Mouse (Mus musculus) midbrain, embryonic 14.5 days (tissue): Measurements from ENCODE around the gene Gm26566. TPM values are rescaled to one million over a fixed set of nuclear protein-coding genes. Genes with fewer than 3 reads are reported as not detected.

Experiments used
- ATAC-seq: fragments of 200-750 bp; cut with Nextera tagmentation; 2 replicates; pipeline ENCODE4 v1.8.0; 2017; ENCODE audit warnings: moderate number of reproducible peaks, moderate library complexity; ENCODE audit not compliant: low FRiP score, low TSS enrichment
- DNase-seq: peaks from one replicate; pipeline ENCODE4 v3.0.0-alpha.2; 2015
- H3K27ac ChIP-seq: fragments of 300-500 bp; sonication (generic); replicated peaks from 2 replicates; pipeline ENCODE4 v1.5.1; 2014; ENCODE audit warnings: mild to moderate bottlenecking, low read depth, low read length, moderate library complexity
- H3K27me3 ChIP-seq: fragments of 300-500 bp; sonication (generic); 2 replicates; pipeline ENCODE4 v1.6.1; 2014; ENCODE audit warnings: low read length, control low read depth, mixed read lengths; ENCODE audit not compliant: control insufficient read depth, insufficient read depth
- H3K36me3 ChIP-seq: fragments of 300-500 bp; sonication (generic); 2 replicates; pipeline ENCODE4 v1.6.1; 2014; ENCODE audit warnings: low read length, control low read depth; ENCODE audit not compliant: control insufficient read depth, insufficient read depth
- H3K4me1 ChIP-seq: fragments of 300-500 bp; sonication (generic); 2 replicates; pipeline ENCODE4 v1.6.1; 2014; ENCODE audit warnings: mild to moderate bottlenecking, antibody characterized with exemption, low read length, control low read depth; ENCODE audit not compliant: control insufficient read depth, insufficient read depth
- H3K4me2 ChIP-seq: fragments of 300-500 bp; sonication (generic); 2 replicates; pipeline ENCODE4 v1.6.1; 2014; ENCODE audit warnings: mild to moderate bottlenecking, low read length, moderate library complexity
- H3K4me3 ChIP-seq: fragments of 300-500 bp; sonication (generic); replicated peaks from 2 replicates; pipeline ENCODE4 v1.5.1; 2014; ENCODE audit warnings: low read depth, low read length
- H3K9ac ChIP-seq: fragments of 300-500 bp; sonication (generic); replicated peaks from 2 replicates; pipeline ENCODE4 v1.6.1; 2014; ENCODE audit warnings: mild to moderate bottlenecking, low read length, moderate library complexity
- H3K9me3 ChIP-seq: fragments of 300-500 bp; sonication (generic); 2 replicates; pipeline ENCODE4 v1.6.1; 2016; ENCODE audit warnings: low read length, control low read depth, mixed read lengths; ENCODE audit not compliant: control insufficient read depth
- WGBS: fragments of 180-500 bp; shearing (Covaris S2); extraction: QIAGEN DNeasy Blood & Tissue Kit; methylation state at CpG from one replicate; pipeline ENCODE4 v1.1.7; 2014; 5-methylcytosine and 5-hydroxymethylcytosine counted together
- polyA plus RNA-seq: library from polyadenylated mRNA; unstranded; fragments of >200 nt; fragmentation: Nextera tagmentation; extraction: Ambion mirVana; gene quantifications from 2 replicates; pipeline ENCODE4 v1.2.1, GENCODE M21; 2014

Gm26566 gene
- 1.8 and 2.2 TPM in 2 replicates for polyA plus RNA-seq

GRCm38 (mm10) chr4:88721791-88722721 lies at the start of gene Gm26566, which contains the start of gene Klhl9:
TSS of gene Gm26566 (plus strand) at chr4:88721805.
TSS of gene Klhl9 (minus strand) at chr4:88722465.
- peak within 1 kb of the TSS; percentile 97 for H3K27ac ChIP-seq
- DNase-seq (peak; percentile 98), ATAC-seq (peak; percentile 96)
- no peaks in the 10 kb centered on the region for H3K9me3 ChIP-seq
- H3K36me3 ChIP-seq, result peaks cover 11% of the 10 kb centered on the region
- peak within 1 kb of the TSS; percentile 93 for H3K4me2 ChIP-seq
- under 1% methylated on average over 82 of the region's 82 CpGs for WGBS
- H3K27me3 ChIP-seq, result no peaks in the 10 kb centered on the region
- H3K4me3 ChIP-seq, result peak within 1 kb of the TSS; percentile 98
- H3K9ac ChIP-seq, result peak within 1 kb of the TSS; percentile 98
- peaks cover 33% of the 10 kb centered on the region for H3K4me1 ChIP-seq

GRCm38 (mm10) chr4:88676824-88677223 lies 44.8 kb upstream of the Gm26566 start, which contains the start of gene Ifna16:
TSS of gene Ifna16 (minus strand) at chr4:88676924.
- H3K4me3 ChIP-seq, result no peak within 1 kb of the TSS
- no peak within 1 kb of the TSS for H3K27ac ChIP-seq
- no peaks in the 10 kb centered on the region for H3K36me3 ChIP-seq
- DNase-seq, result no peak
- no peaks in the 10 kb centered on the region for H3K9me3 ChIP-seq
- ATAC-seq, result no peak
- no peaks in the 10 kb centered on the region for H3K27me3 ChIP-seq
- no peak within 1 kb of the TSS for H3K9ac ChIP-seq
- H3K4me1 ChIP-seq, result no peaks in the 10 kb centered on the region
- WGBS, result 79% methylated on average over 1 of the region's 1 CpGs
- H3K4me2 ChIP-seq, result no peak within 1 kb of the TSS

GRCm38 (mm10) chr4:88680362-88680761 lies 41.2 kb upstream of the Gm26566 start:
- Histone ChIP-seq H3K27me3 (no peaks in the 10 kb centered on the region), H3K9ac (no peak overlapping the region)
- 53% methylated on average over 8 of the region's 8 CpGs for WGBS

GRCm38 (mm10) chr4:88681353-88681752 lies 40.3 kb upstream of the Gm26566 start:
- DNase-seq, result no peak
- no peaks in the 10 kb centered on the region for H3K9me3 ChIP-seq
- H3K4me2 ChIP-seq, result no peak overlapping the region
- no peaks in the 10 kb centered on the region for H3K4me1 ChIP-seq
- H3K27ac ChIP-seq, result no peak overlapping the region
- no peaks in the 10 kb centered on the region for H3K27me3 ChIP-seq
- no peak overlapping the region for H3K4me3 ChIP-seq
- ATAC-seq, result no peak
- no peak overlapping the region for H3K9ac ChIP-seq
- WGBS, result 81% methylated on average over 3 of the region's 3 CpGs
- no peaks in the 10 kb centered on the region for H3K36me3 ChIP-seq

More at GRCm38 (mm10) chr4:88680362-88680761, 41.2 kb upstream of the Gm26566 start:
- H3K4me2 ChIP-seq, result no peak overlapping the region
- no peaks in the 10 kb centered on the region for H3K4me1 ChIP-seq
- DNase-seq, result peak; percentile 66
- no peak overlapping the region for H3K4me3 ChIP-seq
- no peaks in the 10 kb centered on the region for H3K36me3 ChIP-seq
- no peaks in the 10 kb centered on the region for H3K9me3 ChIP-seq
- no peak for ATAC-seq
- no peak overlapping the region for H3K27ac ChIP-seq

- ATAC-seq (no peak), DNase-seq (no peak)
- Histone ChIP-seq H3K9me3 (no peaks in the 10 kb centered on the region), H3K4me1 (no peaks in the 10 kb centered on the region), H3K4me3 (no peak within 1 kb of the TSS), H3K36me3 (no peaks in the 10 kb centered on the region), H3K27me3 (no peaks in the 10 kb centered on the region), H3K27ac (no peak within 1 kb of the TSS), H3K4me2 (no peak within 1 kb of the TSS), H3K9ac (no peak within 1 kb of the TSS)
- 86% methylated on average over 1 of the region's 1 CpGs for WGBS
These were observed 37.8 kb upstream of the Gm26566 start, which contains the start of gene Ifna2 for GRCm38 (mm10) chr4:88683812-88684211. TSS of gene Ifna2 (minus strand) at chr4:88683912.

GRCm38 (mm10) chr4:88691259-88691658 lies 30.3 kb upstream of the Gm26566 start, which contains the start of gene Ifnab:
TSS of gene Ifnab (minus strand) at chr4:88691359.
- WGBS, result 65% methylated on average over 2 of the region's 2 CpGs
- no peaks in the 10 kb centered on the region for H3K4me1 ChIP-seq

GRCm38 (mm10) chr4:88692537-88692936 lies 29.1 kb upstream of the Gm26566 start:
- DNase-seq (no peak), ATAC-seq (no peak)
- H3K27me3 ChIP-seq, result no peaks in the 10 kb centered on the region
- no peaks in the 10 kb centered on the region for H3K36me3 ChIP-seq
- no peak overlapping the region for H3K4me3 ChIP-seq
- H3K27ac ChIP-seq, result no peak overlapping the region
- no peaks in the 10 kb centered on the region for H3K9me3 ChIP-seq
- H3K4me1 ChIP-seq, result no peaks in the 10 kb centered on the region
- H3K9ac ChIP-seq, result no peak overlapping the region
- 90% methylated on average over 1 of the region's 1 CpGs for WGBS
- no peak overlapping the region for H3K4me2 ChIP-seq

More at GRCm38 (mm10) chr4:88691259-88691658, 30.3 kb upstream of the Gm26566 start, which contains the start of gene Ifnab:
- H3K36me3 ChIP-seq, result no peaks in the 10 kb centered on the region
- no peak within 1 kb of the TSS for H3K27ac ChIP-seq
- DNase-seq (no peak), ATAC-seq (no peak)
- H3K9me3 ChIP-seq, result no peaks in the 10 kb centered on the region
- H3K9ac ChIP-seq, result no peak within 1 kb of the TSS
- H3K4me3 ChIP-seq, result no peak within 1 kb of the TSS
- H3K4me2 ChIP-seq, result no peak within 1 kb of the TSS
- H3K27me3 ChIP-seq, result no peaks in the 10 kb centered on the region

- Histone ChIP-seq H3K27me3 (no peaks in the 10 kb centered on the region), H3K27ac (no peak overlapping the region), H3K36me3 (no peaks in the 10 kb centered on the region), H3K4me2 (no peak overlapping the region), H3K9me3 (no peaks in the 10 kb centered on the region), H3K4me3 (no peak overlapping the region), H3K4me1 (no peaks in the 10 kb centered on the region), H3K9ac (no peak overlapping the region)
- no peak for ATAC-seq
- DNase-seq, result no peak
- 91% methylated on average over 2 of the region's 2 CpGs for WGBS
These were observed 28.2 kb upstream of the Gm26566 start for GRCm38 (mm10) chr4:88693392-88693791.
